Mouse (Mus musculus) midbrain, embryonic 11.5 days (tissue): ENCODE results near the gene Gm9513. TPM values are rescaled to one million over a fixed set of nuclear protein-coding genes. Genes with fewer than 3 reads are reported as not detected.

Experiments
- ATAC-seq: fragments of 200-750 bp; cut with Nextera tagmentation; 2 replicates; pipeline ENCODE4 v1.8.0; 2017; ENCODE audit warnings: moderate TSS enrichment, moderate library complexity; ENCODE audit not compliant: low FRiP score
- DNase-seq: peaks from one replicate; pipeline ENCODE4 v3.0.0; 2015; ENCODE audit warnings: low spot score; ENCODE audit errors: missing footprints
- H3K27ac ChIP-seq: fragments of 300-500 bp; sonication (generic); 2 replicates; pipeline ENCODE4 v1.5.1; 2014; ENCODE audit warnings: low read depth, low read length
- H3K27me3 ChIP-seq: fragments of 300-500 bp; sonication (generic); 2 replicates; pipeline ENCODE4 v1.6.1; 2014; ENCODE audit warnings: mild to moderate bottlenecking, low read length, moderate library complexity, mixed read lengths; ENCODE audit not compliant: control insufficient read depth, insufficient read depth
- H3K36me3 ChIP-seq: fragments of 300-500 bp; sonication (generic); 2 replicates; pipeline ENCODE4 v1.6.1; 2014; ENCODE audit warnings: mild to moderate bottlenecking, low read length, moderate library complexity, mixed read lengths; ENCODE audit not compliant: control insufficient read depth, insufficient read depth
- H3K4me1 ChIP-seq: fragments of 300-500 bp; sonication (generic); 2 replicates; pipeline ENCODE4 v1.6.1; 2014; ENCODE audit warnings: low read length; ENCODE audit not compliant: control insufficient read depth, insufficient read depth
- H3K4me2 ChIP-seq: fragments of 300-500 bp; sonication (generic); 2 replicates; pipeline ENCODE4 v1.6.1; 2014; ENCODE audit warnings: mild to moderate bottlenecking, moderate library complexity
- H3K4me3 ChIP-seq: fragments of 300-500 bp; sonication (generic); 2 replicates; pipeline ENCODE4 v1.5.1; 2014; ENCODE audit warnings: low read depth, low read length
- H3K9ac ChIP-seq: fragments of 300-500 bp; sonication (generic); 2 replicates; pipeline ENCODE4 v1.6.1; 2014; ENCODE audit warnings: low read length
- H3K9me3 ChIP-seq: fragments of 300-500 bp; sonication (generic); 2 replicates; pipeline ENCODE4 v1.6.1; 2016; ENCODE audit warnings: low read length; ENCODE audit not compliant: control insufficient read depth
- WGBS: fragments of 180-500 bp; shearing (Covaris S2); extraction: QIAGEN DNeasy Blood & Tissue Kit; methylation state at CpG from one replicate; pipeline ENCODE4 v1.1.7; 2014; 5-methylcytosine and 5-hydroxymethylcytosine counted together
- polyA plus RNA-seq: library from polyadenylated mRNA; unstranded; fragments of >200 nt; fragmentation: Nextera tagmentation; extraction: Ambion mirVana; gene quantifications from 2 replicates; pipeline ENCODE4 v1.2.1, GENCODE M21; 2014

Gene Gm9513
- not detected in 2 replicates for polyA plus RNA-seq

- Histone ChIP-seq H3K9me3 (peaks cover 5% of the 10 kb centered on the region; the same call in 1 of the 2 replicates), H3K27ac (no peak within 1 kb of the TSS), H3K27me3 (no peaks in the 10 kb centered on the region), H3K4me2 (no peak within 1 kb of the TSS), H3K9ac (no peak within 1 kb of the TSS), H3K4me3 (no peak within 1 kb of the TSS), H3K4me1 (no peaks in the 10 kb centered on the region), H3K36me3 (no peaks in the 10 kb centered on the region)
- DNase-seq: no peak
- ATAC-seq: no peak
- 65% methylated on average over 3 of the region's 3 CpGs for WGBS
Measured at GRCm38 (mm10) chr9:36475338-36475737, at the start of gene Gm9513. Gene Gm9513 (plus strand): TSS chr9:36475638.

GRCm38 (mm10) chr9:36431584-36431983, 43.9 kb upstream of the Gm9513 start, which contains the start of gene Gm7257:
Gene Gm7257 (plus strand): TSS chr9:36431884.
- Histone ChIP-seq H3K4me2 (no peak within 1 kb of the TSS), H3K27ac (no peak within 1 kb of the TSS), H3K36me3 (no peaks in the 10 kb centered on the region), H3K4me1 (no peaks in the 10 kb centered on the region), H3K9me3 (peaks cover 10% of the 10 kb centered on the region), H3K27me3 (no peaks in the 10 kb centered on the region), H3K9ac (no peak within 1 kb of the TSS), H3K4me3 (no peak within 1 kb of the TSS)
- ATAC-seq (no peak), DNase-seq (no peak)
- 72% methylated on average over 4 of the region's 4 CpGs for WGBS

GRCm38 (mm10) chr9:36435051-36435764, 40.2 kb upstream of the Gm9513 start:
- 44% methylated on average over 2 of the region's 2 CpGs for whole genome bisulfite sequencing

GRCm38 (mm10) chr9:36494501-36495220, 19.2 kb downstream of the Gm9513 start:
- Histone ChIP-seq H3K27me3 (no peaks in the 10 kb centered on the region), H3K4me2 (no peak overlapping the region), H3K4me3 (no peak overlapping the region), H3K9ac (no peak overlapping the region), H3K4me1 (no peaks in the 10 kb centered on the region), H3K9me3 (no peaks in the 10 kb centered on the region; the same call in 1 of the 2 replicates), H3K27ac (no peak overlapping the region), H3K36me3 (no peaks in the 10 kb centered on the region)
- 82% methylated on average over 4 of the region's 4 CpGs for WGBS
- ATAC-seq (no peak), DNase-seq (no peak)

More at GRCm38 (mm10) chr9:36435051-36435764, 40.2 kb upstream of the Gm9513 start:
- no peak for ATAC-seq
- Histone ChIP-seq H3K4me3 (no peak overlapping the region), H3K4me1 (no peaks in the 10 kb centered on the region), H3K27me3 (no peaks in the 10 kb centered on the region), H3K4me2 (no peak overlapping the region), H3K9me3 (peaks cover 10% of the 10 kb centered on the region), H3K36me3 (no peaks in the 10 kb centered on the region), H3K9ac (no peak overlapping the region), H3K27ac (no peak overlapping the region)
- no peak for DNase-seq

GRCm38 (mm10) chr9:36495824-36496223, 20.4 kb downstream of the Gm9513 start:
- no peak for DNase-seq
- H3K27me3 ChIP-seq: no peaks in the 10 kb centered on the region
- no peak overlapping the region for H3K9ac ChIP-seq
- 54% methylated on average over 1 of the region's 1 CpGs for WGBS
- H3K36me3 ChIP-seq: no peaks in the 10 kb centered on the region
- no peak overlapping the region for H3K27ac ChIP-seq
- H3K9me3 ChIP-seq: no peaks in the 10 kb centered on the region; the same call in 1 of the 2 replicates
- no peak for ATAC-seq
- no peak overlapping the region for H3K4me3 ChIP-seq
- no peaks in the 10 kb centered on the region for H3K4me1 ChIP-seq
- no peak overlapping the region for H3K4me2 ChIP-seq

GRCm38 (mm10) chr9:36504211-36504610, 28.8 kb downstream of the Gm9513 start:
- no peaks in the 10 kb centered on the region for H3K27me3 ChIP-seq
- no peaks in the 10 kb centered on the region for H3K36me3 ChIP-seq
- peaks cover 13% of the 10 kb centered on the region; the same call in 1 of the 2 replicates for H3K9me3 ChIP-seq
- WGBS: 83% methylated on average over 5 of the region's 5 CpGs
- no peak overlapping the region for H3K4me2 ChIP-seq
- H3K9ac ChIP-seq: no peak overlapping the region
- ATAC-seq: no peak
- no peaks in the 10 kb centered on the region for H3K4me1 ChIP-seq
- no peak for DNase-seq
- H3K4me3 ChIP-seq: no peak overlapping the region
- H3K27ac ChIP-seq: no peak overlapping the region

Other genes starting within 250 kb of the Gm9513 start
- not detected in 2 replicates for gene Gm7257, start 43.8 kb upstream of the Gm9513 start, polyA plus RNA-seq
- gene Gm5615, start 66.3 kb downstream of the Gm9513 start, polyA plus RNA-seq: not detected in 2 replicates
- gene Gm17689, start 107.0 kb downstream of the Gm9513 start, polyA plus RNA-seq: not detected in 2 replicates
- gene A630095E13Rik, start 167.7 kb downstream of the Gm9513 start, polyA plus RNA-seq: not detected in 2 replicates
- not detected in 2 replicates for gene Acrv1, start 217.6 kb downstream of the Gm9513 start, polyA plus RNA-seq